Mouse (Mus musculus) thymus, adult 18-20 months (tissue): Measurements from ENCODE around the gene Kif1b.

Source experiments
- DNase-seq, 2 experiments: peaks; one replicate each; pipeline ENCODE4 v3.0.0; 2022; ENCODE audit warnings: mixed read lengths in 2 of 2

Kif1b gene

GRCm38 (mm10) chr4:149166215-149166946 lies 141.1 kb downstream of the Kif1b start, which contains the start of gene Pgd:
Gene Pgd, minus strand, starts transcription at chr4:149166771.
- peak; percentile 96 for DNase-seq

- DNase-seq: no peak
Observed at GRCm38 (mm10) chr4:149164150-149164549, 143.3 kb downstream of the Kif1b start.

- no peak for DNase-seq
Observed at GRCm38 (mm10) chr4:149163196-149163595, 144.3 kb downstream of the Kif1b start.

GRCm38 (mm10) chr4:149161166-149161565 lies 146.3 kb downstream of the Kif1b start:
- no peak for DNase-seq

GRCm38 (mm10) chr4:149159891-149160290 lies 147.6 kb downstream of the Kif1b start:
- DNase-seq: no peak

GRCm38 (mm10) chr4:149159203-149159602 lies 148.3 kb downstream of the Kif1b start:
- DNase-seq: no peak

- DNase-seq: no peak
Observed at GRCm38 (mm10) chr4:149157415-149157973, 150.0 kb downstream of the Kif1b start.

- DNase-seq: no peak
Observed at GRCm38 (mm10) chr4:149155711-149156110, 151.8 kb downstream of the Kif1b start.

- DNase-seq: no peak
Observed at GRCm38 (mm10) chr4:149154859-149155258, 152.6 kb downstream of the Kif1b start.

- DNase-seq: no peak
Observed at GRCm38 (mm10) chr4:149150721-149151120, 156.8 kb downstream of the Kif1b start.

GRCm38 (mm10) chr4:149150256-149150655 lies 157.2 kb downstream of the Kif1b start:
- no peak for DNase-seq

- DNase-seq: no peak
Observed at GRCm38 (mm10) chr4:149149611-149150010, 157.9 kb downstream of the Kif1b start.

GRCm38 (mm10) chr4:149149196-149149595 lies 158.3 kb downstream of the Kif1b start:
- no peak for DNase-seq

GRCm38 (mm10) chr4:149148084-149148483 lies 159.4 kb downstream of the Kif1b start:
- DNase-seq: no peak

GRCm38 (mm10) chr4:149147528-149147927 lies 160.0 kb downstream of the Kif1b start:
- DNase-seq: no peak

- no peak for DNase-seq
Observed at GRCm38 (mm10) chr4:149145151-149145550, 162.3 kb downstream of the Kif1b start.

- DNase-seq: peak; percentile 30 to 51
Observed at GRCm38 (mm10) chr4:149144459-149144858, 163.0 kb downstream of the Kif1b start.

- no peak for DNase-seq
Observed at GRCm38 (mm10) chr4:149143594-149143993, 163.9 kb downstream of the Kif1b start.

GRCm38 (mm10) chr4:149138515-149138914 lies 169.0 kb downstream of the Kif1b start:
- no peak for DNase-seq

- DNase-seq: peak; percentile 72 to 80
Observed at GRCm38 (mm10) chr4:149136982-149137770, 170.3 kb downstream of the Kif1b start, which contains the start of gene Cenps. Gene Cenps, minus strand, starts transcription at chr4:149137629.

GRCm38 (mm10) chr4:149136116-149136850 lies 171.2 kb downstream of the Kif1b start:
- DNase-seq: no peak

- no peak for DNase-seq
Observed at GRCm38 (mm10) chr4:149133395-149133794, 174.1 kb downstream of the Kif1b start.
